Mouse (Mus musculus) testis, postnatal 10 days (tissue): ENCODE results near the gene Sh3kbp1.

Experiments used
- DNase-seq: peaks from one replicate; pipeline ENCODE4 v3.0.0; 2021; ENCODE audit warnings: low spot score

The Sh3kbp1 gene

DNA sequence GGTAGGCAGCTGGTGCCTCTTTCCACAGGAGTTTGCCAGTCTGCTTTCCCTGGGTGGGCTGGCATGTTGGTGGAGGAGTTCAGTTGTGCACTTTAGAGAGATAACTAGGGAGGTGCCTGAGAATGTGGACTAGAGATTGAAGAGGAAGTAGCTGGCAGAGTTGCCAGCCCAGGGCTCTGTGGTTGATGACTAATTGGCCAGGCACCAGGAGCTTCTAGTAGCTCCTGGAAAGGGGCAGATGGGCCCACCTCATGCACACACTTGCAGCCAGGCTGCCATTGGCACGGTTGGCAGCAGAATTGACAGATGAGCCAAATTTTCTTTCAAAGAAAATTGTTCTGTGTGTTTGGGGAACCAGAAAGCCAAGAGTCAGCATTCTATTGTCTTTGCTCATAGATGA is 210.3 kb downstream of the Sh3kbp1 start:
- no peak for DNase-seq

DNA sequence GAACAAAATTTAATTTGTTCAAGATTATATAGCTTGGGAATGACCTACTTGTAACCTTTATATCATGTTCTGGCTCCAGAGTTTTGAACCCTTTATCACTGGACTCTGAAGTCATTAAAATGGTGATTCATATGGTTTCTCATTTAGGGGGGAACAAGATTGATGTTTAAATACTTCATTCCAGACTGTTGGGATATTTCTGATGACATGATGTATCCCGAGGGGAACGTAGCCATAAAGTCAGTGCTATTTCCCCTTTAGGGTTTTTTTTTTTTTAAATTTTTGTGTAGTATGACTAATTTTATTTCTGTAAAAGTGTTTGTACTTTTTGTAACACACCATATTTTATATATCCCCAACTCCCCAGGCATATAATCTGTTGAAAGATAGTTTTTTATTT is 212.7 kb downstream of the Sh3kbp1 start:
- no peak for DNase-seq

DNA sequence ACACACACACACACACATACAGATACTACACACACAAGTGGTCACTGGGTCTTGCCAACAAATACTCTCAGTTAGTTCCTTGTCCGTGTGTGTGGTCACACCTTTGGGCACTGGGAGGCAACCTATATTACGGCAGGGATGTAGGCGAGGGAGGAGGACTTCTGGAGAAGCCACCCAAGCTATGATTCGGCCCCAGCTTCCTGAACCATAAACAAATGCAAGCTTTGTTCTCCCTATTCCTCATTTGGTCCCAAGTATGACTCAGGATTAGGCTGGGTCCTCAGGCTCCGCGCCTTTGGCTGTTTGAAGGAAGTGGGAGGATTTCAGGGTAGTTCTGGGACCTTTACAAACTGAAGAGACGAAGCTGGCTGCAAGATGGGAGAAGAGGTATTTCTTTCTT is 213.2 kb downstream of the Sh3kbp1 start:
- DNase-seq: no peak

DNA sequence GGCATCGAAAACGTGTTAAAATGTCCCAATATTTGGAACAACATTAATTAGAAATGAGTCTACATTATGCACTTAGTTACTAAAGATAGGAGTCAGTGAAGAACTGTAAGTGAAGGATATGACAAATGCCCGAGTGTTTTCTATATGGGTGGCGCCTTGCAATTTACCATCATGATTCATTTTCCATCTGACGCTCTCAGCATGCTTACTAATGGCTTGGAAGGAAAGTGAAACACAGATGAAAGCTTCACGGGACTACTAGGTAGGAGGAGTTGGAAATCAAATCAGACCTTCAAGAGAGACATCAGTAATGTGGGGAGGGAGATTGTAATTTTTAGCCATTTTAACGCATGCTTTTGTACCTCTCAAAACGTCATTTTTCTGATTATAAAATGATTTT is 223.7 kb downstream of the Sh3kbp1 start:
- DNase-seq: no peak

DNA sequence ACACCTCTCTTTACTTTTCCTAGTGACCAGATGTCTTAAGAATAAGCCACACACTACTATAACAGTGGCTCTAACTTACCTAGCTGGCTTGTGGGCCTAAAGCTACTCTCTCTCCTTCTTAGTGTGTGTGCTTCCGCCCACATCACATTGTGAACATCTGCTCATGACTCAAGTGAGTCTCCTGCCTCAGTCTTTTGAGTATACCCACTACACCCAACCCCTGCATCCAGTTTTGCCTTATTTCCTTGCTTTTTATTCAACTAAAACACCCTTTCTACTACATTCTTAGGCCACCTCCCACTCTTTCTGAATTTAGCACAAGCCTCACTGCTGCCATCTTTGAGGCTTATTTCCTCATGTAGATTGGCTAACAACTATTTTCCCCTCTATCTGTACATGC is 229.8 kb downstream of the Sh3kbp1 start:
- no peak for DNase-seq

DNA sequence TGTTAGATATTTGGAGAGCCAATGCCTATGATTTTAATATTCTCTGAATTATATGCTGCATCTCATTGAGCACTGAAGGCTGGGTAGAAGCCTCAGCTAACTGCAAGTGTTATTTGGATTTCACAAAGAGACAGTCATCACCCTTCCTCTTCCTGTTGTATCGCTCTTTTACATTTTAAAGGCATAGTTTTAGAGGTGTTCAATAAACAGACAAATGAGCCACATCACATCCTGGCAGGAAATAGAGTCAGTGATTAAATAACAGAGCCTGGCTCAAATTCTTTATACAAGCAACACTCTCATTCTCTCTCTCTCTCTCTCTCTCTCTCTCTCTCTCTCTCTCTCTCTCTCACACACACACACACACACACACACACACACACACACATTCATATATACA is 231.1 kb downstream of the Sh3kbp1 start:
- no peak for DNase-seq

DNA sequence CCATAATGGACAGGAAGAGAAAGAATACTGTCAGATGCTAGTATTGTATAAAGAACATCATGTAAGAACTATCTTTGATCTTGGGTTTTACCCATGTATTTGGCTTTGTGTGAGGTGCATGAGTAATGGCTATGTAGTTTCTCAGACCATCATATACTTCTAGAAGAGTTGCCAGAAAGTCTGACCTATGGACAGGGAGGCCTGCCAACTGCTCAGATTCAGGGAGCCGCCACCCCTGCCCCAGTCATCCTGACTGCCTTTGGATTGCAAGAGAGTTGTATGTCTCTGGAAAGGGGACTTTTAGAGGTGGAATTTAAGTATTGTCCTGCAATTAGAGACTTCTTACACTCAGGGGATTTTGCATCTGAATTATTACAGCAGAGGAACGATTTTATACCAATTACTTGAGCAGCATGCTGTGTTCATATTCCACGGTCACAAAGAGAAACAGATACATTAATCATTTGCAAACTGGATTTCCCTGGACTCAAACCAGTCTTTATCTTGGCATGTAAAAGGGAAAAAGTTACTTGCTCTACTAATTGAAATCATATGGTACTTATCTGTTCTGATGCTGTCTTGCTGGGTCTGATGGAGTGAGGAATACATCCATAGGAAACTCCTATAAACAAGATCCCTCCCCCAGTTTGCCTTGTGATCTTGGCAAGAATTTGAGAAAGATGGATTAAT is 233.9 kb downstream of the Sh3kbp1 start:
- DNase-seq: no peak

DNA sequence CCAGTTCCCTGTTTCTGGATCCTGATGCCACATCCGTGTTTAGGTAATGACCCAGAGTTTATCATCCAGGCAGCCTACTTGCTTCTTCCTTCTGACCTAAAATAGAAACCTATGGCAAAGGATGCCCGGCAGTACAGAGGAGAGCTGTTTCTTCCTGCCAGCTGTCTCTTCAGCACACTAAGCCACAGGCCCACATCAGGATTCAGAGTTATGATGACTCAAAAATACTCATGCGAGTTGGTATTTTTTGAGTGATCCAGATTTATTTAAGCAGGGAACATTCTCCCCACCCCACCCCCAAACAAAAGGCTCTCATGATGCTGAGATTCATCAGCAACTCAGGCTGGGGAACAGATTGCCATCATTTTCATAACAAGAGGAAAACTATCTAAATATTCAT is 240.6 kb downstream of the Sh3kbp1 start:
- DNase-seq: no peak

DNA sequence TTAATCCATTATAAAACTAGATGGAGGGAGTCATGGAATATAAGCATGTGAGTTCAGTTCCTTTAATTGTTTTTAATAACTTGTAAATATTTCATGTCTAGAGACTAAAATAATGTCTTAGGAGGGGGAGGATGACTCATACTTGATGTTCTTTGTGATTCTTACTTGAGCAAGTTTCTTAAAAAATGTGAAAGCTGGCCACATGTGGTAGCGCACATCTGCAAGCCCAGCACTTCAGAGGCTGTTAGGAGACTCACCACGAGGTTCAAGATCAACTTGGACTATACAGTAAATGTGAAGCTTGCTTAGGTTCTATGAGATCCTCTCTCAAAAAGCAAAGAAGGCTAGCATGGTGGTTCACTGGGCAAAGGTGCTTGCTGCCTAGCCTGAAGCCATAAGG is 245.4 kb downstream of the Sh3kbp1 start:
- no peak for DNase-seq

DNA sequence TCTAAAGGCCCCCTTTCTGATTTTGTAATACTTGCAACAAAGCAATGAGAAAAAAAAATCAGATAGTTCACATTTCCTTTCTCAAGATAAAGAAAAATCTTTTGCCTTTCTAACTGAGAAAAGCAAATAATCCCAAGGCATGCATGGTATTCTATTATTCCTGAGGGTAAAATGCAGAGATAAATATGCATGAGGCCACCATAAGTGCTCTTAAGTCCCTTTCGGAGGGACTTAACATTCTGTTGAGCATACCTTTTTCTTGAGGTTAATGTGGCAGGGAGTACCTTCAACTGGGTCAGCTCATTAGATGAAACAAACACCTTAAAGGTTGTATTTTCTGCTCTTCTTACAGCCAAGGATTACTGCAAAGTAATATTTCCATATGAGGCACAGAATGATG is 250.7 kb downstream of the Sh3kbp1 start:
- no peak for DNase-seq

DNA sequence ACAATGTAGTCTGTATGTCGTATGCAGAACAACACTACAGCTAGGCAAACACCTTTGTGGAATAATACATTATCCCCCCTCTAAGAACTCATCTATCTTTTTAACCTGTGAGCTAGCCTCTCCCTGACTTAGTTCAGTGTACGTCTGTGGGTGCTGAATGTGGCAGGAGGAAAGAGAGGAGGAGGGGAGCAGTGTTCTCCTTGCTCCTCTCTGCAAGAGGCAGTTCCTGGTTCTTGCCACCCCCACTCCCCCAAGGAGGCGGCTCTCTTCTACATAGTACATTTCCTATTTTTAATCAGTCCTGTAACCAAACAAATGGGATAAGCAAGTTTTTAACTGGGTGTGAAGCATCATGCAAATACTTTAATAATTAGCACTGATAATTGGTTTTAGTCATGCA is 252.4 kb downstream of the Sh3kbp1 start:
- no peak for DNase-seq

DNA sequence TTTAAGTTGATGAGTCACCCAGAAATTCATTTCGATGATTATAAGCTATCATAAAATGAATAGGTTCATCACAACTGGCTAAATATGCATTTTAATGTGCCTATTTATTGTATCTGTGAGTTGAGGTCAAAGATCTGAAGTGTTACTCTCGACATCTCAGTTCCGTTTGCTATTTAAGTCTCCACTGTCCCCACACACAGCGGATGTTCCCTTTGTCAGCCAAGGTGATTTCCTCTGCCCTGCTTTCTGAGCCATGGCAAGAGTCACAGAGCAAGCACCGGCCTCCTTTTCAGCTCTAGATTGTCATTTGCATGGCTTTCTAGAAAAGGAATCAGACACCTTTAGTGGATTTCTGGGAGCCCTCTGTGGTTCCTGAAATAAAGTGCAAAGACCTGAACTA is 254.5 kb downstream of the Sh3kbp1 start:
- no peak for DNase-seq

DNA sequence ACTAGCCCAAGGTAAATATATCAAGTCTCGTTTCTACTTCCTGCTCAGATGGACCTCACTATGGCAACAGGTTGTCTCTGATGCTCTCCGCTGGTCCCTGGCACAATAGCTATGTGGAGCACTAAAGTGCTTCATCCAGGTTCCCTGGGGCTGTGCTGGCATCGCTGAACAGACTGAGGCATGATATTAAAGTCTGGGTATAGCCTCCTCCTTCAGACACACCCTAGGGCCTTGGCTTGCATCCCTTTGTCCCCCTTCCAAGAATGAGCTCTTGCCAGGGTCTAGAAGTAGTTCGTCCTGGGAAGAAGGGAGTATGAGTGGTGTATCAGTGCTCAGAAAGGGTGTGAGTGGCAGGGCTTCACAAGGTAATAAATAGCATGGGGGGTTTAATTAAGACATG is 269.5 kb downstream of the Sh3kbp1 start:
- DNase-seq: no peak

DNA sequence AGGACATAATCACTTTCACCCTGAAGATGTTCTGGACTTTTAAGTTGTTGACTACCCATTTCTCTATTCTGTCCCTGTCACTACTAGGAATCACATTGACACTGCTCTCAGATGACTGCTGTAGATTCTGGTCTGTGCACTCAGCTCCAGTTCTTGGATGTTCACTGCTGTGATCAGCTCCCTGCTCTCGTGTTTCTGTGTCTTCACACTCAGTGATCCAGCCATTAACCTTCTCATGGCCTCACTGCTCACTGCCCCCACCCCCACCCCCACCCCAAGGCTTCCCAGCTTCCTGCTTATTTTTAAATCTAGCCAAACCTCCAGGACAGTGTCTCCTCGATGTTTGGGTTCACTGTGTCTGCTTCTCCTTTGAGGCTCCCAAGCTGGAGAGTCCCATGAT is 271.0 kb downstream of the Sh3kbp1 start:
- DNase-seq: no peak

DNA sequence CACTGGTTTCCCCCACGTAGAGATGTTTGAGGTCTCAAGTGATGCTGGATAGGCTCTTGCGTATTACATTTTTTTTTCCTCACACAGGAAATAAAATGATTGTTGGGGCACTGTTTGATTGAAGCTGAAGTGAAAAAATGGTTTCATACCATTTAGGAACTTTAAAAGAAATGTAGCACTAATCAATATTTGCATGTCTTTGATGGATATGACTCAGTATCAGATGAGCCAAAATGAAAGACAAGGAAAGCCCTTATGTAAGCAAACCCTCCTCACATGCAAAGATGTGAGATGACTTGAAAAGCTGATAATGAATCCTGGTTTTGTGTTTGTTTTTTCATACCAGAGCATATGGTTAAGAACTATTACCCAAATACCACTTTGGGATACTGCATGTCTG is 272.0 kb downstream of the Sh3kbp1 start:
- DNase-seq: no peak

DNA sequence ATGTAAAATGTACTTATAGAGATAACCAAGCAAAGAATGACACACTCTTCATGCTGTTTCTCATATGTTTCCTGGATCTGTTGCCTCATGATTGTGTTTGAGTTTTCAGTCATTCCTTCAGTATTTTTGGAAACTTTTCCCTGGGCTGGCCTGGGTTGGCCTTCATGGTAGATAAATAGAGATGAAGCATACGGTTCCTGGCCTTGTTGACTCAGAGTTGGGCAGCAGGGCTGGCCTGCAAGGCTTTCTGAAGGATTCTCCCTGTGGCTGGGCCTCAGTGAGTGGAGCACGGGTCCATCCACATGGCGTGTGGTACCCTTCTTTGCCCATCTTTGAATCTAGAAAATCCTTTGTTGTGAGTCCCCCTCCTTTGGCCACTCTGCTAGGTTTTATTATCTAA is 276.3 kb downstream of the Sh3kbp1 start:
- no peak for DNase-seq

DNA sequence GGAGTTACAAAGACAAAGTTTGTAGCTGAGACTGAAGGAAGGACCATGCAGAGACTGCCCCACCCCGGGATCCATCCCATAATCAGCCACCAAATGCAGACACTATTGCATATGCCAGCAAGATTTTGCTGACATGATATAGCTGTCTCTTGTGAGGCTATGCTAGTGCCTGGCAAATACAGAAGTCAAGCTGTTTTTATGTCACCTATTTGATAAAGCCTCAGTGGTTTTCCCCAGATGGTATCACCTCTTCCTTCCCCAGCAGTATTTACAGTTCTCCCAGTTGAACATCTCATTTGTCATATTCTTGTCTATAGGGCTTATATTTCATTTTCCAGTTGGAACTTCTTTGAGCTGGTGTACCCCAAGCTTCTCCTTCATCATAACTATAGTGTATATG is 280.6 kb downstream of the Sh3kbp1 start:
- no peak for DNase-seq

DNA sequence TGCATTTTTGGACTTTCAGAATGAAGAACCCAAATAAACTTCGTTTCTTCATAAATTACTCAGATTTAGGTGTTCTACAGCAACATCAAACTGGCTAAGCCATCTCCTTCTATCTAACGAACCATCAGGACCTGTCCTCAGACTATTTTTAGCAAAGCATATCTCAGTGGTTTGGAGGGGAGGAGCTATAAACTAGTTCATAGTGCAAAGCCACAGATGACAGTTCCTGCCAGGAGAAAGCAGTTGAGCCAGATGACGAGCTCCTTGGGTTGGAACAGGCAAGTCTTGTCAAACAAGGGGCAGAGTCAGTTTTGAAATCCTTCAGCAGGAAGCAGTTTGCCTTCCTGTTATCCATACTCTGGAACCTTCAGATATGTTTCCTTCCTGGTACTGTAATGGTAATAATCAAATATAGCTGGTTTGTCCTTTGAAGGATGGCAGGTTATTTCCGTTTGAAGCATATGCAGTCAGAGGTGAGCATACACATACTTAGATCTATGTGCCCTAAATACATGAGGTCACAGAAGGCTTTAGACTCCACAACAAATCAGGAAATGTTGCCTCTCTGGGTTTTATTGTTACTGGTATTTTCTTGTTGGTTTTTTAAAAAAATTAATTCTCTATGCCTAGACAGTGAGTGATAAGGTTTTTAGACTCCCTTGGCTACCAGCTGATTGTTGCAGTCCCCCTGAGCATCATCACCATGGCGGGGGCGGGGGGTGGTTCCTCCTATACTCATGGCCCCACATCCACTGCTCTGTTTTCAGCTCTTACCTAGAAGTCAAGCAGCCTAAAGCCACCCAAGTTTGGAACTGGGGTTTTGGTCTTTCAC is 282.6 kb downstream of the Sh3kbp1 start:
- DNase-seq: no peak

DNA sequence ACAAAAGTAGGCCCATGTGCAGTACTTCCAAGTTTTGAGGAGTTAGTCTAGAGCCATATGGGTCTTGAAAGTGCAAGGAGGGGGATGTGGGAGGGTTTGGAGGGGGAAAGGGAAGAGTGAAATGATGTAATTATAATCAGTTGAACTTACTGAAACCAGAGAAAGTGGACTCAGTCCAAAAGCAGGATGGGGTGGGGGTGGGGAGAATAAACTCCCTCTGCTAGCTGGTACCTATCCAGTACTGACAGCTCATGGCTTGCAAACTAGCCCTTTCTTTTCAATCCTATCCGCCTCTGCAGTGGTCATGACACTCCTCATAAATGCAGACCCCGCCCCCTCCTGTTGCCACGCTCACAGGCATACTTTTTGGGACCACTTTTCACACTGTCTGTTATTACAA is 283.5 kb downstream of the Sh3kbp1 start:
- DNase-seq: no peak

DNA sequence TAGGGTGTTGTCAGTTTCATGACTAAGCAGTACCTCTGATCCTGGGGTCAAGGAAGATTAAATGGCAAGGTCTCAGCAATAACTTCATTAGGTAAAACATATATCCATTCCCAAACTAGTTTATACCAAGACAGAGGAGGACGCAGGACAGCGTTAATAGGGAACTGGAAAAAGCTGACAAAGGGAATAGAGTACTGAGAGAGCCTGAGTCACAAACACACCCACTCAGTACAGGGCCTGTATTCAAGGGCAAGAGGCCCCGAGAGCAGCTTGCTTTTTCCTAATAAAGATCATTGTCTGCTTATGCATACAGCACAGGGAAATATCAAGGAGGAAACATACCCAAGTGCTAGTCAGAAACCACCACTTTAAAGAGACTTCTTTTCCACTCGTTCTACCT is 284.5 kb downstream of the Sh3kbp1 start:
- no peak for DNase-seq

DNA sequence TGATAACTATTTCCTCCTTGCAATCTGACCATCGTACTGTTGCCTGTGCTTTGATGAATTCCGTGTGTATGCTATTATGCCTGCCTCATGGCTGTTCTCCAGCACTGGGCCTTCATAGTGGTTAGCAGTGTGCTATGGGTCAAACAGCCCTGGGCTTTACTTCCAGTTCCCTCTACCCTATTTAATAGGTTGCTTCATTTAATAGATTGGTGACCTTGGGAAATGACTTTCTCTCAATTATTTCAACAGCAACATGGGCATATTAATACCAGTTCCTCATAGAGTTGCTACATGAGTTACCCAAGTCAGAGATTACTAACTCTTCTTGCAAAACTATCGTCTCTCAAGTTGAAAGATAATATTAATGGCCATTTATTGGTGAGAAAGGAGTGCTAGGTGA is 285.0 kb downstream of the Sh3kbp1 start:
- DNase-seq: no peak

DNA sequence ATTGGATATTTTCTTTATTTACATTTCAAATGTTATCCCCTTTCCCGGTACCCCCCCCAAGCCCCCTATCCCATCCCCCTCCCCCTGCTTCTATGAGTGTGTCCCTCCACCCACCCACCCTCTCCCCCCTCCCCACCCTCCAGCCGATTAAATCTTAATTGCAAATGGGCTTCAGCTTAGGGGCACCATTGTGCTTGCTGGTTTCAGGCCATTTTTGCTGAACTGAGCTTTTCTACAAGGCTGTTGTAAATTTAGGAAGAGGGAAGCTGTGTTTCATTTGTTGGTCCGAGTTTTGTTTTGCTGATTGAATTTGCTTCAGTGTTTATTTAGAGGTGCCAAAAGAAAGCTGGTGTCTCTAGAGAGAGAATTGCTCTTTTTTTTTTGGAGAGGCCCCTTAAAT is 286.4 kb downstream of the Sh3kbp1 start:
- no peak for DNase-seq

DNA sequence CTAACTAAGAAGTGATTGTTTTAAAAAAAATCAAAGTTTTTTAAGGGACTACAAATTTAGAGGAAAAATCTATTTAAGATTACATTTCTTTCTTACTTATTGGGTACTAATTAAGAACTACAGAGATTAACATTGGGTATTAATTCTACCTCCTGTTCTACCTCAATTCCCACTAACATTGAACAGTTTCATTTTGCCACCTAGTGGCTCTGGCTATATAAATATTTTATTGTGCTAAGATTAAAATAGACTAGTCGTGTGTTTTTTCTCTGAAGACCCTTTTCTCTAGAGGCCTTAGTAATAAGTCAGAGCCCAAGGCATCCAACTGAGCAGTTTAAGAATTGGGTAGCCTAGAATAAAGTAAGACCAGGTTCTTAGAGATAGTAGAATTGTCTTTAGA is 288.1 kb downstream of the Sh3kbp1 start:
- no peak for DNase-seq

DNA sequence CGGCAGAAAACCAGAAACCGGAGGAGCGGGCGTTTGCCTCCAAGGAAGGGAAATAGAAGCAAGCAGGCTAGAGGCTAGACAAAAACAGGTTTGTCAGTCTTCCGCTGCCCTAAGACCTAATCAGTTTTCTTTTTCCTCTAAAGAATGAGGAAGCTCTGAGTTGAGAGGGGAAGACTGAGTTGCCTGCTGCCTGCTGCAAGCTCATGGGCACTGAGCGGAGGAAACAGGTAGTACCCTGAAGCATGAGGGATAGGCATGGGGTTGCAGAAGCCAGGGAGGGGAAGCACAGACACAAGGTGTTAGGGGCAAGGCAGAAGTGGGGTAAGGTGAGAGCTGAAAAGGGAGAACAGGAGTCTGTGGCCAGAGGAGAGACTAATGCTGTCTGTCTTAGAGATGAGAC is 297.7 kb downstream of the Sh3kbp1 start:
- no peak for DNase-seq
